Mouse (Mus musculus): ENCODE data around the gene Nav2. TPM values are rescaled to one million over a fixed set of nuclear protein-coding genes. Genes with fewer than 3 reads are reported as not detected.

Gene Nav2
- total RNA-seq, 2 experiments from 2014 or later: 200 to 220 TPM

- intact Hi-C loops (cut with DNase I): no loop called here
- DNase-seq: no peak
Measured at GRCm38 (mm10) chr7:49369809-49370473, 461.4 kb downstream of the Nav2 start.

- no peak for DNase-seq
- intact Hi-C loops (cut with DNase I): no loop called here
Measured at GRCm38 (mm10) chr7:49371345-49371744, 462.8 kb downstream of the Nav2 start.

GRCm38 (mm10) chr7:49371972-49372371, 463.5 kb downstream of the Nav2 start:
- DNase-seq: no peak
- intact Hi-C loops (cut with DNase I): no loop called here

- DNase-seq: no peak
- intact Hi-C loops (cut with DNase I): no loop called here
Measured at GRCm38 (mm10) chr7:49373173-49373572, 464.7 kb downstream of the Nav2 start.

GRCm38 (mm10) chr7:49373661-49374060, 465.1 kb downstream of the Nav2 start:
- intact Hi-C loops (cut with DNase I): no loop called here
- no peak for DNase-seq

GRCm38 (mm10) chr7:49375499-49375974, 467.0 kb downstream of the Nav2 start:
- intact Hi-C loops (cut with DNase I): no loop called here
- DNase-seq: peak; percentile 76

- no peak for DNase-seq
- intact Hi-C loops (cut with DNase I): no loop called here
Measured at GRCm38 (mm10) chr7:49378608-49379007, 470.1 kb downstream of the Nav2 start.

- intact Hi-C loops (cut with DNase I): no loop called here
- DNase-seq: no peak
Measured at GRCm38 (mm10) chr7:49380940-49381339, 472.4 kb downstream of the Nav2 start.

- DNase-seq: no peak
- intact Hi-C loops (cut with DNase I): no loop called here
Measured at GRCm38 (mm10) chr7:49382884-49383283, 474.4 kb downstream of the Nav2 start.

- DNase-seq: no peak
- intact Hi-C loops (cut with DNase I): no loop called here
Measured at GRCm38 (mm10) chr7:49388137-49388536, 479.6 kb downstream of the Nav2 start.

GRCm38 (mm10) chr7:49390312-49390711, 481.8 kb downstream of the Nav2 start:
- intact Hi-C loops (cut with DNase I): no loop called here
- DNase-seq: no peak

GRCm38 (mm10) chr7:49390829-49391228, 482.3 kb downstream of the Nav2 start:
- DNase-seq: no peak
- intact Hi-C loops (cut with DNase I): no loop called here

- peak; percentile 41 for DNase-seq
- intact Hi-C loops (cut with DNase I): no loop called here
Measured at GRCm38 (mm10) chr7:49392180-49392579, 483.7 kb downstream of the Nav2 start.

GRCm38 (mm10) chr7:49392834-49393233, 484.3 kb downstream of the Nav2 start:
- intact Hi-C loops (cut with DNase I): no loop called here
- no peak for DNase-seq

- no peak for DNase-seq
- intact Hi-C loops (cut with DNase I): no loop called here
Measured at GRCm38 (mm10) chr7:49393857-49394256, 485.3 kb downstream of the Nav2 start.

GRCm38 (mm10) chr7:49396202-49396601, 487.7 kb downstream of the Nav2 start:
- intact Hi-C loops (cut with DNase I): no loop called here
- DNase-seq: no peak

- peak; percentile 31 for DNase-seq
- intact Hi-C loops (cut with DNase I): no loop called here
Measured at GRCm38 (mm10) chr7:49397441-49398003, 489.0 kb downstream of the Nav2 start.

GRCm38 (mm10) chr7:49398020-49398516, 489.6 kb downstream of the Nav2 start:
- intact Hi-C loops (cut with DNase I): no loop called here
- no peak for DNase-seq

GRCm38 (mm10) chr7:49399314-49399713, 490.8 kb downstream of the Nav2 start:
- intact Hi-C loops (cut with DNase I): no loop called here
- DNase-seq: peak; percentile 53

GRCm38 (mm10) chr7:49400463-49400862, 491.9 kb downstream of the Nav2 start:
- intact Hi-C loops (cut with DNase I): no loop called here
- no peak for DNase-seq

- no peak for DNase-seq
- intact Hi-C loops (cut with DNase I): no loop called here
Measured at GRCm38 (mm10) chr7:49402526-49402925, 494.0 kb downstream of the Nav2 start.

- intact Hi-C loops (cut with DNase I): no loop called here
- DNase-seq: no peak
Measured at GRCm38 (mm10) chr7:49407688-49408087, 499.2 kb downstream of the Nav2 start.

Measured in left cerebral cortex, postnatal 4 days (tissue).